Mouse (Mus musculus) olfactory bulb, adult 2 months (tissue): Measurements from ENCODE around the gene Sigirr. TPM values are rescaled to one million over a fixed set of nuclear protein-coding genes. Genes with fewer than 3 reads are reported as not detected.
A peak's percentile ranks its signal among the peaks of the same experiment; 100 is the strongest.

Source experiments
- H3K27ac ChIP-seq: fragments of 200-500 bp; 2 replicates; pipeline ENCODE4 v1.5.1; 2012; ENCODE audit warnings: low read depth, low read length; ENCODE audit not compliant: insufficient read depth
- H3K4me1 ChIP-seq: fragments of 200-500 bp; 2 replicates; pipeline ENCODE4 v1.6.1; 2012; ENCODE audit warnings: low read length; ENCODE audit not compliant: control insufficient read depth, insufficient read depth
- H3K4me3 ChIP-seq: fragments of 200-500 bp; 2 replicates; pipeline ENCODE4 v1.5.1; 2012; ENCODE audit warnings: mild to moderate bottlenecking, low read depth, low read length, moderate library complexity; ENCODE audit not compliant: insufficient read depth
- CTCF ChIP-seq: fragments of 200-500 bp; IDR thresholded peaks from 2 replicates; pipeline ENCODE4 v1.5.1; 2012; ENCODE audit warnings: low read depth, mild to moderate bottlenecking, low read length, moderate library complexity; ENCODE audit not compliant: insufficient read depth
- POLR2A ChIP-seq: fragments of 200-500 bp; IDR thresholded peaks from 2 replicates; pipeline ENCODE4 v1.6.1; 2012; ENCODE audit warnings: mild to moderate bottlenecking, low read depth, low read length, moderate library complexity; ENCODE audit not compliant: insufficient read depth
- WGBS: fragments of 180-500 bp; shearing (Covaris S2); methylation state at CpG from one replicate; pipeline ENCODE4 v1.1.7; 2018; 5-methylcytosine and 5-hydroxymethylcytosine counted together
- polyA plus RNA-seq: library from polyadenylated mRNA; stranded (reverse); fragments of >200 nt; gene quantifications from 2 replicates; pipeline ENCODE4 v1.2.4, GENCODE M21; 2012; ENCODE audit warnings: low replicate concordance; ENCODE audit not compliant: missing spikeins, insufficient read depth, insufficient read length

The Sigirr gene
- polyA plus RNA-seq, 1 experiment, result not detected

GRCm38 (mm10) chr7:141048226-141049218 lies 51.9 kb downstream of the Sigirr start:
- WGBS, result 7% methylated on average over 21 of the region's 21 CpGs
- TF ChIP-seq POLR2A (no peak), CTCF (peak; percentile 96)
- Histone ChIP-seq H3K27ac (no peak overlapping the region), H3K4me1 (peaks cover 8% of the 10 kb centered on the region), H3K4me3 (peak overlapping the region; percentile 36)

GRCm38 (mm10) chr7:141047581-141048225 lies 52.7 kb downstream of the Sigirr start:
- Histone ChIP-seq H3K27ac (no peak overlapping the region; the same call in 1 of the 2 replicates), H3K4me3 (peak overlapping the region; percentile 36), H3K4me1 (peaks cover 8% of the 10 kb centered on the region)
- no peak for TF ChIP-seq CTCF
- TF ChIP-seq POLR2A, result no peak
- 11% methylated on average over 17 of the region's 19 CpGs for WGBS

- Histone ChIP-seq H3K27ac (no peak overlapping the region), H3K4me1 (peaks cover 8% of the 10 kb centered on the region), H3K4me3 (no peak overlapping the region)
- WGBS, result 72% methylated on average over 6 of the region's 6 CpGs
- TF ChIP-seq CTCF (no peak), POLR2A (no peak)
These were observed 53.3 kb downstream of the Sigirr start for GRCm38 (mm10) chr7:141046931-141047580.

GRCm38 (mm10) chr7:141042539-141042938 lies 57.8 kb downstream of the Sigirr start:
- TF ChIP-seq CTCF, result no peak
- no peak for TF ChIP-seq POLR2A
- Histone ChIP-seq H3K27ac (no peak overlapping the region), H3K4me1 (peaks cover 5% of the 10 kb centered on the region), H3K4me3 (no peak overlapping the region)
- 86% methylated on average over 4 of the region's 4 CpGs for WGBS

- Histone ChIP-seq H3K4me3 (no peak overlapping the region), H3K4me1 (no peaks in the 10 kb centered on the region; the same call in 1 of the 2 replicates), H3K27ac (no peak overlapping the region)
- WGBS, result 20% methylated on average over 5 of the region's 5 CpGs
- TF ChIP-seq CTCF (no peak), POLR2A (no peak)
These were observed 58.7 kb downstream of the Sigirr start for GRCm38 (mm10) chr7:141041661-141042060.

Other genes starting within 250 kb of the Sigirr start
- gene Gm45785, start 244.2 kb downstream of the Sigirr start, polyA plus RNA-seq, result not detected in 2 replicates
- not detected in 2 replicates for gene Ric8a, start 243.6 kb downstream of the Sigirr start, polyA plus RNA-seq
- gene Bet1l, start 243.0 kb downstream of the Sigirr start, polyA plus RNA-seq, result not detected in 2 replicates
- gene Psmd13, start 218.6 kb downstream of the Sigirr start, polyA plus RNA-seq, result not detected in 2 replicates
- not detected in 2 replicates for gene Sirt3, start 218.3 kb downstream of the Sigirr start, polyA plus RNA-seq
- gene Cox8b, start 200.1 kb downstream of the Sigirr start, polyA plus RNA-seq, result not detected in 2 replicates
- not detected in 2 replicates for gene Nlrp6, start 179.7 kb downstream of the Sigirr start, polyA plus RNA-seq
- not detected in 2 replicates for gene Pgghg, start 159.2 kb downstream of the Sigirr start, polyA plus RNA-seq
- not detected in 2 replicates for gene Ifitm5, start 150.3 kb downstream of the Sigirr start, polyA plus RNA-seq
- gene Gm45717, start 144.6 kb downstream of the Sigirr start, polyA plus RNA-seq, result not detected in 2 replicates
- gene Ifitm2, start 144.6 kb downstream of the Sigirr start, polyA plus RNA-seq, result not detected in 2 replicates
- gene Ifitm1, start 133.4 kb downstream of the Sigirr start, polyA plus RNA-seq, result not detected in 2 replicates
- gene Ifitm3, start 89.8 kb downstream of the Sigirr start, polyA plus RNA-seq, result not detected in 2 replicates
- not detected in 2 replicates for gene Ifitm6, start 82.6 kb downstream of the Sigirr start, polyA plus RNA-seq
- gene Gm17387, start 71.4 kb downstream of the Sigirr start, polyA plus RNA-seq, result not detected in 2 replicates
- not detected in 2 replicates for gene B4galnt4, start 39.5 kb downstream of the Sigirr start, polyA plus RNA-seq
- not detected in 2 replicates for gene Pkp3, start 22.4 kb downstream of the Sigirr start, polyA plus RNA-seq
- not detected in 2 replicates for gene Ano9, start 17.2 kb upstream of the Sigirr start, polyA plus RNA-seq
- not detected in 2 replicates for gene Ptdss2, start 21.8 kb upstream of the Sigirr start, polyA plus RNA-seq
- not detected in 2 replicates for gene Rnh1, start 72.3 kb upstream of the Sigirr start, polyA plus RNA-seq
- not detected in 2 replicates for gene Hras, start 93.4 kb upstream of the Sigirr start, polyA plus RNA-seq
- not detected in 2 replicates for gene Lrrc56, start 93.6 kb upstream of the Sigirr start, polyA plus RNA-seq
- not detected in 2 replicates for gene Lmntd2, start 113.5 kb upstream of the Sigirr start, polyA plus RNA-seq
- gene Rassf7, start 115.3 kb upstream of the Sigirr start, polyA plus RNA-seq, result not detected in 2 replicates
- not detected in 2 replicates for gene Phrf1, start 128.2 kb upstream of the Sigirr start, polyA plus RNA-seq
- gene Irf7, start 165.9 kb upstream of the Sigirr start, polyA plus RNA-seq, result not detected in 2 replicates
- not detected in 2 replicates for gene Cdhr5, start 176.2 kb upstream of the Sigirr start, polyA plus RNA-seq
- gene Sct, start 178.6 kb upstream of the Sigirr start, polyA plus RNA-seq, result not detected in 2 replicates
- not detected in 2 replicates for gene Drd4, start 191.4 kb upstream of the Sigirr start, polyA plus RNA-seq
- not detected in 2 replicates for gene Deaf1, start 227.1 kb upstream of the Sigirr start, polyA plus RNA-seq
- gene Tmem80, start 227.2 kb upstream of the Sigirr start, polyA plus RNA-seq, result not detected in 2 replicates
- gene Eps8l2, start 238.3 kb upstream of the Sigirr start, polyA plus RNA-seq, result not detected in 2 replicates